Mouse (Mus musculus) bone marrow macrophage, adult 2 months (primary cell): ENCODE results near the gene Cacna2d3. TPM values are rescaled to one million over a fixed set of nuclear protein-coding genes. Genes with fewer than 3 reads are reported as not detected.

Experiments used
- H3K27ac ChIP-seq: 2 replicates; pipeline ENCODE4 v1.5.1; 2012; ENCODE audit warnings: low read depth, low read length; ENCODE audit not compliant: insufficient read depth
- H3K4me1 ChIP-seq: 2 replicates; pipeline ENCODE4 v1.6.1; 2012; ENCODE audit warnings: low read length; ENCODE audit not compliant: control insufficient read depth, insufficient read depth
- H3K4me3 ChIP-seq: 2 replicates; pipeline ENCODE4 v1.5.1; 2012; ENCODE audit warnings: mild to moderate bottlenecking, low read length, moderate library complexity; ENCODE audit not compliant: insufficient read depth
- CTCF ChIP-seq: IDR thresholded peaks from 2 replicates; pipeline ENCODE4 v1.5.1; 2012; ENCODE audit warnings: low read depth, mild to moderate bottlenecking, low read length, moderate library complexity
- POLR2A ChIP-seq: IDR thresholded peaks from 2 replicates; pipeline ENCODE4 v1.6.1; 2012; ENCODE audit warnings: mild to moderate bottlenecking, low read depth, low read length, borderline replicate concordance
- polyA plus RNA-seq: library from polyadenylated mRNA; stranded (reverse); fragments of >200 nt; gene quantifications from 2 replicates; pipeline ENCODE4 v1.2.4, GENCODE M21; 2012; ENCODE audit not compliant: missing spikeins, insufficient read depth, insufficient read length

The Cacna2d3 gene
- polyA plus RNA-seq, 1 experiment, result not detected

- H3K4me1 ChIP-seq, result no peaks in the 10 kb centered on the region
- H3K27ac ChIP-seq, result no peak overlapping the region
- H3K4me3 ChIP-seq, result no peak overlapping the region
- TF ChIP-seq CTCF (no peak), POLR2A (no peak)
These were observed 525.5 kb downstream of the Cacna2d3 start for GRCm38 (mm10) chr14:29196171-29196570.

- TF ChIP-seq CTCF (no peak), POLR2A (no peak)
- Histone ChIP-seq H3K4me1 (no peaks in the 10 kb centered on the region), H3K4me3 (no peak overlapping the region), H3K27ac (no peak overlapping the region)
These were observed 530.2 kb downstream of the Cacna2d3 start for GRCm38 (mm10) chr14:29191426-29191825.

GRCm38 (mm10) chr14:29183730-29184129, 537.9 kb downstream of the Cacna2d3 start:
- no peaks in the 10 kb centered on the region for H3K4me1 ChIP-seq
- no peak overlapping the region for H3K27ac ChIP-seq
- H3K4me3 ChIP-seq, result no peak overlapping the region
- TF ChIP-seq CTCF (no peak), POLR2A (no peak)

GRCm38 (mm10) chr14:29179397-29179888, 542.2 kb downstream of the Cacna2d3 start:
- no peak for TF ChIP-seq POLR2A
- TF ChIP-seq CTCF, result no peak
- H3K4me3 ChIP-seq, result no peak overlapping the region
- H3K4me1 ChIP-seq, result no peaks in the 10 kb centered on the region
- no peak overlapping the region for H3K27ac ChIP-seq

GRCm38 (mm10) chr14:29178695-29179396, 542.8 kb downstream of the Cacna2d3 start:
- Histone ChIP-seq H3K27ac (no peak overlapping the region), H3K4me3 (no peak overlapping the region), H3K4me1 (no peaks in the 10 kb centered on the region)
- TF ChIP-seq CTCF (no peak), POLR2A (no peak)

GRCm38 (mm10) chr14:29174762-29175161, 546.9 kb downstream of the Cacna2d3 start:
- H3K4me1 ChIP-seq, result no peaks in the 10 kb centered on the region
- no peak overlapping the region for H3K4me3 ChIP-seq
- TF ChIP-seq CTCF (no peak), POLR2A (no peak)
- no peak overlapping the region for H3K27ac ChIP-seq

GRCm38 (mm10) chr14:29172207-29172606, 549.5 kb downstream of the Cacna2d3 start:
- Histone ChIP-seq H3K4me3 (no peak overlapping the region), H3K27ac (no peak overlapping the region), H3K4me1 (no peaks in the 10 kb centered on the region)
- TF ChIP-seq CTCF, result no peak

GRCm38 (mm10) chr14:29164653-29165030, 557.0 kb downstream of the Cacna2d3 start:
- Histone ChIP-seq H3K27ac (no peak overlapping the region), H3K4me1 (no peaks in the 10 kb centered on the region), H3K4me3 (no peak overlapping the region)
- TF ChIP-seq POLR2A (no peak), CTCF (no peak)

GRCm38 (mm10) chr14:29163998-29164652, 557.5 kb downstream of the Cacna2d3 start:
- no peak overlapping the region for H3K4me3 ChIP-seq
- TF ChIP-seq POLR2A, result no peak
- TF ChIP-seq CTCF, result no peak
- no peaks in the 10 kb centered on the region for H3K4me1 ChIP-seq
- no peak overlapping the region for H3K27ac ChIP-seq

- Histone ChIP-seq H3K4me3 (no peak overlapping the region), H3K27ac (no peak overlapping the region), H3K4me1 (no peaks in the 10 kb centered on the region)
- TF ChIP-seq POLR2A, result no peak
- TF ChIP-seq CTCF, result no peak
These were observed 561.9 kb downstream of the Cacna2d3 start for GRCm38 (mm10) chr14:29159803-29160202.
